Mouse (Mus musculus) ZHBTc4 (cell line): ENCODE data around the gene Cyp17a1.

ENCODE experiments used
- DNase-seq: peaks from one replicate; pipeline ENCODE4 v3.0.0-alpha.2; 2011; ENCODE audit warnings: low read depth, low spot score

Gene Cyp17a1

DNA sequence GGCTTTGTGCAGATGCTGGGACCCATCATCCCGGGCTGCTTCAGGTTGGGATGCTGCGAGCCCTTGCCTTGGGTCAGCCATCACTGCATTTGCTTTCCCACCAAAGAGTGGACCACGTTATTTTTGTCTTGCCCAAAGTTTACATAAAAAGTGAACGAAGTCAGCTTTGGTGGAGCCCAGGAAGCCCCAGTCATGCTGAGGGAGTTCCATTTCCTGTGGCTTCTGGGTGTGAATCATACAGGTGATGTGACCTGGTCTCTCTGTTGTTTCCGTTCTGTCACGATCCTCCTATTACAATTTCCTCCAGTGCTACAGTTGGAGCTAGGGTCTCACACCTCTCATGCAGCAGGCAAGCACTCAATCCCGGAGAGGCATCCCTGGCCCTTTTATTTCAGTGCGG is 55.6 kb downstream of the Cyp17a1 start:
- no peak for DNase-seq
